Mouse (Mus musculus): ENCODE results near the gene Ttll8.

DNA sequence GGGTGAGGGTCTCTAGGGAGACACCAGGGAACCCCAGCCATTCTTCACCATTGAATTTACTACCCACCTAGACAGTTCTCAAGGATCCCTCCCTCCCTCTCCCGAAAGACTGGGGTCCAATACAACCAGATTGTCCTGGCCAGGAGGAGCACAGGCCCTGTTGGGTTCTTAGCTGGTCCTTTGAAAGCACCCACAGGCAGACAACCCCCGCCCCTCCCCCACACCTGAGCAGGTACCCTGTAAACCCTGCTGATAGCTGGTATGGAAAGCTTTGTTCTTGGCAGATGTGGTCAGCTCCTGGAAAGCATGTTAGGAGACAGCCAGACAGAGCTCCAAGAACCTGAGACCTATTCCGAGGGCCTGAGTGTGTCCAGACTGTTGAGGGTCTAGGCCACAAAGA lies 93.4 kb downstream of the Ttll8 start:
- TF ChIP-seq POLR2A (IDR thresholded peaks at IDR 0.05; ENCODE audit: insufficient read depth, low read length) (no peak), CTCF (IDR thresholded peaks at IDR 0.05; ENCODE audit: low read depth, low read length) (no peak)
